Mouse (Mus musculus): Measurements from ENCODE around the gene Galr3. TPM values are rescaled to one million over a fixed set of nuclear protein-coding genes. Genes with fewer than 3 reads are reported as not detected.
"Not testable (repeated sequence)": the region's sequence is repeated elsewhere in the genome, so short reads cannot be mapped to it uniquely, and the experiment has no call there.

Gene Galr3
- polyA plus RNA-seq, 1 experiment from 2014 or later = not detected

DNA sequence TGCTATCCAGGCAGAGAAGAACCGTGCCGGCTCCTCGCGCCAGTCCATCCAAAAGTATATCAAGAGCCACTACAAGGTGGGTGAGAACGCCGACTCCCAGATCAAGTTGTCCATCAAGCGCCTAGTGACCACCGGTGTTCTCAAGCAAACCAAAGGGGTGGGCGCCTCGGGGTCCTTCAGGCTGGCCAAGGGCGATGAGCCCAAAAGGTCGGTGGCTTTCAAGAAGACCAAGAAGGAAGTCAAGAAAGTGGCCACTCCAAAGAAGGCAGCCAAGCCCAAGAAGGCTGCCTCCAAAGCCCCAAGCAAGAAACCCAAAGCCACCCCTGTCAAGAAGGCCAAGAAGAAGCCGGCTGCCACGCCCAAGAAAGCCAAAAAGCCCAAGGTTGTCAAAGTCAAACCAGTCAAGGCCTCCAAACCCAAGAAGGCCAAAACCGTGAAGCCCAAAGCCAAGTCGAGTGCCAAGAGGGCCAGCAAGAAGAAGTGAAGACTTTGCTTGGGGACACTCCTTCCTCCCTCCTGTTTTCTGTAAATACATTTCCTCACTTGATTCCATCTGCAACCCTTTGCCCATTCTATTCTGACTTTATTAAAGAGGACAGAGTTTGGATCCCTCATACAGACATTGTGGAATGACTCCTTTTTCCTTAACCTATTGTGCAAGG is 12.7 kb upstream of the Galr3 start:
- WGBS = 34% methylated on average over 16 of the region's 16 CpGs
- Histone ChIP-seq H3K4me3 (peak overlapping the region; percentile 85), H3K9me3 (replicated peaks) (no peaks in the 10 kb centered on the region), H3K36me3 (no peaks in the 10 kb centered on the region), H3K27me3 (ENCODE audit: low read depth, poor library complexity, severe bottlenecking) (peaks cover 34% of the 10 kb centered on the region), H3K4me1 (peaks cover 59% of the 10 kb centered on the region), H3K27ac (replicated peaks) (peak overlapping the region; percentile 100)
- no peak for DNase-seq (ENCODE audit: low spot score)

DNA sequence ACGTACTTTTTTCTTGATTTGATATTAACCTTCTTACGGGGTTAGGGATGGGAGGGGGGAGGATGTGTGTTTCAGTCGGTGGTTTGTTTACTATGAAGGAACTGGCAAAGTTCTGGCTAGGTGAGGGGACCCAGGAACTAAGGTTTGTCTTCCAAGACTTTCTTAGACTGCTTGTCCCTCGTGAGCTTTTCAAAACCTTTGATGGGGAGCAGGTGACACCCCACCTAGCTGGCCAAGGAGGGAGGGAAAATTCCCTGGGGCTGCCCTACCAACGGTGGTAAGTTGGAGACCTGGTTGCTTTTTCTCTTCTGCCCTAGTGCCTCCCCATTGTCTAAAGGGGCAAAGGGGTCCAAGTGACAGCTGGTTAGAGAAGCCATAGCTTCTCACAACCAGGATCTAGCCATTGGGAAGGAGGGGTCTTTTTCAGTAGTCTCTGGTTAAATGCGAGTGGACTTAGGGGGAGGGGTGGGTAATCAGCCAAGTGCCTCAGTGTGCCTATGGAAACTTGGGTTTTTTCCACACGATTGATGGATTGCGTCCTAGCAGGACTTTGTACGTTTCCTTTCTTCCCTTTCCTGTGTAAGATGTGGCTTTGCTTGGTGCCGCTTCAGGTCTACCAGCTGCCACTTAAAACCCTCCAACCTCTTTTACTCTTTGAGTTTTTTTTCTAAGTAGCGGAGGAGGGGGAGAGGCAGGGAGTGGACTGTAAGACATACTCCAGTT is 12.0 kb upstream of the Galr3 start:
- Histone ChIP-seq H3K27ac (replicated peaks) (peak overlapping the region; percentile 75), H3K4me3 (peak overlapping the region; percentile 85), H3K9me3 (replicated peaks) (no peaks in the 10 kb centered on the region), H3K27me3 (ENCODE audit: low read depth, poor library complexity, severe bottlenecking) (peaks cover 29% of the 10 kb centered on the region), H3K36me3 (no peaks in the 10 kb centered on the region), H3K4me1 (peaks cover 59% of the 10 kb centered on the region)
- DNase-seq (ENCODE audit: low spot score) = no peak
- WGBS = 17% methylated on average over 11 of the region's 11 CpGs

DNA sequence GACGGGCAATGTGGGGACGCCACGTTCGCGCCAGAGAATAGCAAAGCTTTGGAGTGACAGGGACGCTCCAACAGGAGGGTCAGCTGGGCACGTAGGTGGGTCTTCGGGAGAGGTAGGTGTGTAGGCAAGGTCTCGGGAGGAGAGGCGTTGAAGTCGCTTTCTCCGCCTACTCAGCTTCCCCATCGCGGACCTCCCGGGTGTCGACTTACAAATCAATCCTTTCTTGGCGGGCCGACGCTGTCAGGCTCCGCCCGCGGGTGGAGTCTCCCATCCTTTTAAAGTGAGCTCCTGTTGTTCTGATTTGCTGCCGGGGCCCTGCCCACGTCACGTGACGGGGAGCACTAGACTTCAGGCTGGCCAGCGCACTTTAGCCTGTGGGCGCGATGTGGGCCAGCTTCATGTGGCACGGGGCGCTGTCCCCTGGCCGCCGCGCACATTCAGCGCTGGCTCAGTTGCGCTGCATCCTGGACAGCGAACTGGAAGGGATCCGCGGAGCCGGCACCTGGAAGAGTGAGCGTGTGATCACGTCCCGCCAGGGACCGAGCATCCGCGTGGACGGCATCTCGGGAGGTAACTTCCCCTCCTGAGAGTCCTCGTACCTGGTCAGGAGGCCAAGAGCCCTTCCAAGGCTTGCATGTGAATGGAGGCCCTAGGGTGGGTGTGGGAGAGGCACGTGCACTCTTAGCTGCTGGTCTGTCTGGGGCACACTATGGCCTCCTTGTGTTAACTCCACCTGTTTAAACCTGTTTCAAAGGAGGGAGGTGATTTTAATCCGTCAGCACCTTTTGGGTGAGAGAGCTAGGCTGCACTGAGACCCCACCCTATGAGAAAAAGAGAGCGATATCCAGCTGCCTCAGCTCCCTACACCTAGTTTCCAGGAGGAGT is 10.9 kb upstream of the Galr3 start:
- H3K27ac ChIP-seq (replicated peaks) = peak overlapping the region; percentile 75
- H3K9me3 ChIP-seq (replicated peaks) = no peaks in the 10 kb centered on the region
- peaks cover 18% of the 10 kb centered on the region for H3K27me3 ChIP-seq (ENCODE audit: low read depth, poor library complexity, severe bottlenecking)
- H3K4me1 ChIP-seq = peaks cover 52% of the 10 kb centered on the region
- H3K36me3 ChIP-seq = peaks cover 6% of the 10 kb centered on the region
- under 1% methylated on average over 52 of the region's 52 CpGs for WGBS
- peak; percentile 94 for DNase-seq (ENCODE audit: low spot score)
- H3K4me3 ChIP-seq = peak overlapping the region; percentile 85

DNA sequence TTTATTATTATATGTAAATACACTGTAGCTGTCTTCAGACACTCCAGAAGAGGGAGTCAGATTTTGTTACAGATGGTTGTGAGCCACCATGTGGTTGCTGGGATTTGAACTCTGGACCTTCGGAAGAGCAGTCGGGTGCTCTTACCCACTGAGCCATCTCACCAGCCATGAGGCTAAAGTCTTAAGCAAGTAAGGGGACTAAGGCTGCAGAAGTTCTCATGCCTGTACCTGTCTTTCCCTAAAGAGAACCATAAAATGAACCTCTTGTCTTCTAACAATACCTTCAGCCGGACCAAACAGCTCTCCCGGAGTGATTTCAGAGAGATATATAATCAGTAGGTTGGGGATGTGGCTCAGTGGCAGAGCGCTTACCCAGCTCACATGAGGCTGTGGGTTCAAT is 9.8 kb upstream of the Galr3 start:
- 91% methylated on average over 5 of the region's 5 CpGs for WGBS
- H3K9me3 ChIP-seq (replicated peaks); H3K27me3 ChIP-seq (ENCODE audit: low read depth, poor library complexity, severe bottlenecking); H3K4me3 ChIP-seq; H3K27ac ChIP-seq (replicated peaks); DNase-seq (ENCODE audit: low spot score): not testable (repeated sequence)
- Histone ChIP-seq H3K36me3 (peaks cover 18% of the 10 kb centered on the region), H3K4me1 (peaks cover 42% of the 10 kb centered on the region)

DNA sequence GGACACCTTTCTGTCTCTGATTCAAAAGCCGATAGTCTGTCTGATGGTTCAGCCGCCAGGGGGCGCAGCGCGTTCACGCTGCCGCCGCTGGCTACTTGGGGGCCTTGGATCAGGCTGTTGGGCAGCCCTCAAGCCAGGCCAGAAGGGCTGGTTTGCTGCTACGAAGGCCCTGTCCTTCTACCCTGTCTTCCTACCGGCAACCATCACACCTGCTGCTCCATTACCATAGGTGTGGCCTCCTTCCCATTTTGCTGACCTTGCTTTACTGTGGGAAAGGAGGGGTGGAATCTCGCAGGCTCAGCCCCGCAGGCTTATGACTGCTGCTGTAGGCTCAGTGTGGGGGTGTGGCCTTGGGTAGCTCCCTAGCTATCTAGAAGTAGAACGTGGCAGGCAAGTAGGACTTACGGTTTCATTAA is 3.8 kb upstream of the Galr3 start:
- peaks cover 40% of the 10 kb centered on the region for H3K4me1 ChIP-seq
- H3K9me3 ChIP-seq (replicated peaks) = no peaks in the 10 kb centered on the region
- H3K27ac ChIP-seq (replicated peaks) = no peak overlapping the region
- H3K4me3 ChIP-seq = no peak overlapping the region
- peak; percentile 81 for DNase-seq (ENCODE audit: low spot score)
- peaks cover 24% of the 10 kb centered on the region for H3K36me3 ChIP-seq
- H3K27me3 ChIP-seq (ENCODE audit: low read depth, poor library complexity, severe bottlenecking) = peaks cover 48% of the 10 kb centered on the region
- 16% methylated on average over 14 of the region's 14 CpGs for WGBS

DNA sequence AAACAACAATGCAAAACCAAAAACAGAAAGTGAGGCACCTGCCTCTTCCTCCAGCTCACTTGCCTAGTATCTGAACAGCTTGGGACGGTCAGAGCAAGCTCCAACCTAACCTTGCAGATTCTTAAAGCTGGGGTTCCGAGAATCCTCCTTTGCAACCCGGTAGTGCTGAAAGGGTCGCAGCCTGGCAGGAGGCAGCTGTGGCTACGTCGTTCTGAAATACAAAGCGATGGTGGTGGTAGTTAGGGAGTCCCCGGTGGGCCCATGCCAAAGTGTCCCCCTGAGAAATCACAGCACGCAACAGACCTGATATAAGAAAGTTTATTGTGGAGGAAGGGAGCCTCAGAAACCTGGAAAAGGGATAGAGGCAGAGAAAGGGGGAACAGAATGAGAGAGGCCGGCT is 3.4 kb upstream of the Galr3 start:
- DNase-seq (ENCODE audit: low spot score) = no peak
- Histone ChIP-seq H3K9me3 (replicated peaks) (no peaks in the 10 kb centered on the region), H3K36me3 (peaks cover 24% of the 10 kb centered on the region), H3K27me3 (ENCODE audit: low read depth, poor library complexity, severe bottlenecking) (peaks cover 52% of the 10 kb centered on the region), H3K4me1 (peaks cover 44% of the 10 kb centered on the region), H3K27ac (replicated peaks) (no peak overlapping the region), H3K4me3 (no peak overlapping the region)
- 71% methylated on average over 10 of the region's 10 CpGs for WGBS

DNA sequence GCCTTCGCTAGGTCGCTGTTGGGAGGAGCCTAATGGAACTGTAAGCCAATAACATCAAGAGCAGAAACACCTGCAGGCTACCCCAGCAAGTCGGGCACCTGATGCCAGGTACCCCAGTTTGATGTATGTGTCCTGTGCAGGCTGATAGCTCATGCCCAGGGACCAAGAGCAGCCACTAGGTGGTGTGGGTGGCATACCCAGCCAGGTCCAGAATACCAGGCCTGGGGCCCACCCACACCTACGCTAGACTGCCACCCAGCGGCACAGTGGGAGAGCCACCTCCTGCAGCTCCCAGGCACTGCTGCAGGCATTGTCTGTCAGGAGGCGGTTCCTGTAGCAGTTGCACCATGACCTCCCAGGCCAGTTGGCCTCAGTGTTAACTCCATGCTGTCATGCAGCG is 2.8 kb upstream of the Galr3 start:
- peaks cover 48% of the 10 kb centered on the region for H3K4me1 ChIP-seq
- WGBS = 20% methylated on average over 7 of the region's 7 CpGs
- H3K27ac ChIP-seq (replicated peaks) = 0 out of 2 replicates have a peak overlapping the region, but pooled peaks have one; percentile 42
- H3K4me3 ChIP-seq = no peak overlapping the region
- H3K36me3 ChIP-seq = peaks cover 24% of the 10 kb centered on the region
- H3K27me3 ChIP-seq (ENCODE audit: low read depth, poor library complexity, severe bottlenecking) = peaks cover 57% of the 10 kb centered on the region
- DNase-seq (ENCODE audit: low spot score) = peak; percentile 69
- no peaks in the 10 kb centered on the region for H3K9me3 ChIP-seq (replicated peaks)

DNA sequence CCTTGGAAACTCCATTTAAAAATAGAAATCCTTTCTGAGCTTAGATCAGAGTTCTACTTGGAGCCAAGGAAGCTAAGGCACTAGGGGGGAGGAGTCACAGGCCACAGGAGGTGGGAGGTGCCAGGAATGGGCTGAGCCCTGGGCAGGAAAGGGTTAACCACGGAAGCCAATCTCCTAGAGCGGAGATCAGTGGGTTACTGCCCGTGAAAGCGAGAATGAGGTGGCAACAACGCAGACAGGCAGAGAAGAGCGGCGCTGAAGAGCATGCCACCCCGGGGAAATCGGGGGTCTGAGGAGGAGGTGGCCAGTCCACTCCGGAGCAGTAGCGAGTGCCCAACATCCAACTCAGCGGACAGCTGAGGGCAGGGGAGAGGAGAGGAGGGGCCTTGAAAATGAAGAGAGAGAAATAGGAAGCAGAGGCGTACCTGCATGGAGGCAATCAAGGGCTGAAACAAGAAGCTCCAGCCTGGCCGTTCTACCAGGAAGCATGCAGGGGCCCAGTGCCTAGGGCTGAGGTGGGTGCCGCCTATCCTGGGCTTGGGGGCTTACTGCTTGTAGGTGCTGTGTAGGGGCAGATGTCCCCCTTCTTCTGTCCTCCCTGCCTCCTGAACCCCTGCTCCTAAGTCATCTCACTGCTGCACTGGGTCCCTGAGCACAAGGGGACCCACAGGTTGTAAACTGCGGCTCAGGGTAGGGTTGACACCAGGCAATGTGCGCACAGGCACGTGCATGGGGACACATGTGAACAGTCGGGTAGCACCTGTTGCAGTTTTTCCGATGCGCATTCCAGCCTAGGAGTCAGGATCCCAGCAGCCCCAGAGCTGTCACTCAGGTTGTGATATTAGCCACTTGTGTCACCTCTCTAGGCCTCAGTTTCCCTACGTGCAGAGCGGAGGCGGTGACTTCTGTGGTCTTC is 926 bp upstream of the Galr3 start:
- H3K27me3 ChIP-seq (ENCODE audit: low read depth, poor library complexity, severe bottlenecking) = peaks cover 75% of the 10 kb centered on the region
- H3K27ac ChIP-seq (replicated peaks) = no peak overlapping the region; the same call in 1 of the 2 replicates
- peaks cover 56% of the 10 kb centered on the region for H3K4me1 ChIP-seq
- no peaks in the 10 kb centered on the region for H3K9me3 ChIP-seq (replicated peaks)
- peak overlapping the region; percentile 41 for H3K4me3 ChIP-seq
- 24% methylated on average over 24 of the region's 24 CpGs for WGBS
- peaks cover 18% of the 10 kb centered on the region for H3K36me3 ChIP-seq
- no peak for DNase-seq (ENCODE audit: low spot score)

DNA sequence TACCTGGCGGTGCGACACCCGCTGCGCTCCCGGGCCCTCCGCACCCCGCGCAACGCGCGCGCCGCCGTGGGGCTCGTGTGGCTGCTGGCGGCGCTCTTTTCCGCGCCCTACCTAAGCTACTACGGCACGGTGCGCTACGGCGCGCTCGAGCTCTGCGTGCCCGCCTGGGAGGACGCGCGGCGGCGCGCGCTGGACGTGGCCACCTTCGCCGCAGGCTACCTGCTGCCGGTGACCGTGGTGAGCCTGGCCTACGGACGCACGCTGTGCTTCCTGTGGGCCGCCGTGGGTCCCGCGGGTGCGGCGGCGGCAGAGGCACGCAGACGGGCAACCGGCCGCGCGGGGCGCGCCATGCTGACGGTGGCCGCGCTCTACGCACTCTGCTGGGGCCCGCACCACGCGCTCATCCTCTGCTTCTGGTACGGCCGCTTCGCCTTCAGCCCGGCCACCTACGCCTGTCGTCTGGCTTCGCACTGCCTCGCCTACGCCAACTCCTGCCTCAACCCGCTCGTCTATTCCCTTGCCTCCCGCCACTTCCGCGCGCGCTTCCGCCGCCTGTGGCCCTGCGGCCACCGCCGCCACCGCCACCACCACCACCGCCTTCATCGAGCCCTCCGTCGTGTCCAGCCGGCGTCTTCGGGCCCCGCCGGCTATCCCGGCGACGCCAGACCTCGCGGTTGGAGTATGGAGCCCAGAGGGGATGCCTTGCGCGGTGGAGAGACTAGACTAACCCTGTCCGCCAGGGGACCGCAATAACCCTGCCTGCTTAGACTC is 1.2 kb downstream of the Galr3 start:
- peaks cover 55% of the 10 kb centered on the region for H3K4me1 ChIP-seq
- H3K36me3 ChIP-seq = no peaks in the 10 kb centered on the region
- 1% methylated on average over 105 of the region's 105 CpGs for WGBS
- peak; percentile 55 for DNase-seq (ENCODE audit: low spot score)
- H3K4me3 ChIP-seq = peak overlapping the region; percentile 58
- peak overlapping the region; percentile 64 for H3K27ac ChIP-seq (replicated peaks)
- no peaks in the 10 kb centered on the region for H3K9me3 ChIP-seq (replicated peaks)
- H3K27me3 ChIP-seq (ENCODE audit: low read depth, poor library complexity, severe bottlenecking) = peaks cover 79% of the 10 kb centered on the region

DNA sequence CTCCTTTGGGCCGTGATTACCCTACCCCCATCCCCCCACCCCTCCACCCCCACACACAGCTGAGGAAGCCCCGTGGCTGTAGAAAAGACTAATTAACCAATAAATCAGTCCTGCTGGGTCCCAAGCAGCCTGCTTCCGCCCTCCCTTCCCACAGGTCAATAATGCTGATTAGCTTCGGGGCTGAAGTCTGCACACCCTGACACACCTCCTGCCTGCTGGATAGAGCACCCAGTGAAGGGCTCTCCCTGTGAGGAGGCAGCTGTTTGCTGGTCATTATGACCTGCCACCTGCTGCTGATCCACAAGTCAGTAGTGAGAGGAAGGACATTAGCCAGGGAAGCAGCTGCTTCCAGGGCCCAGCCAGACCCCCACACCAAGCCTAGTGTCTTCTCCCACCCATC is 3.2 kb downstream of the Galr3 start:
- Histone ChIP-seq H3K27me3 (ENCODE audit: low read depth, poor library complexity, severe bottlenecking) (peaks cover 65% of the 10 kb centered on the region), H3K4me1 (peaks cover 40% of the 10 kb centered on the region), H3K9me3 (replicated peaks) (no peaks in the 10 kb centered on the region), H3K27ac (replicated peaks) (no peak overlapping the region), H3K36me3 (no peaks in the 10 kb centered on the region), H3K4me3 (peak overlapping the region; percentile 2; the same call in 1 of the 2 replicates)
- WGBS = 24% methylated on average over 4 of the region's 4 CpGs
- DNase-seq (ENCODE audit: low spot score) = peak; percentile 40

DNA sequence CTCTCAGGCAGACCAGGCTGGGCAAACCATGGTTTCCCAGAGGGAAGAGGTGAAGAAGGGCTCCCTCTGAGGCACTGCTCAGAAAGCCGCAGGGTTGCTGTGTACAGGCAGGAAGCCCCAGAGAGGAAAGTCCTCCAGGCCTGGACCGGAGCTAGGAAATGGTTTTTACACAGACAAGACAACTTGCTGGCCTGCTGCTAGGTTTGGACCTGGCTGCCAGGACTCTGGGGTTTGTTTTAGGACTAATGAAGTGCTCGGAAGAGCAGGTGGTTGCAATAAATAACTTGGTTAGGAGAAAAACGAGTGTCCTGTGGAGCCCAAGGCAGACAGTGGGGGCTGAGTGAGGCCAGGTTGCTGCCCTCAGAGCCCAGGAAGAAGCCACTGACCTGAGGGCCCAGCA is 6.5 kb downstream of the Galr3 start:
- peaks cover 25% of the 10 kb centered on the region for H3K4me1 ChIP-seq
- DNase-seq (ENCODE audit: low spot score) = no peak
- no peaks in the 10 kb centered on the region for H3K9me3 ChIP-seq (replicated peaks)
- peaks cover 19% of the 10 kb centered on the region for H3K36me3 ChIP-seq
- H3K27ac ChIP-seq (replicated peaks) = no peak overlapping the region
- 72% methylated on average over 4 of the region's 4 CpGs for WGBS
- H3K4me3 ChIP-seq = no peak overlapping the region
- H3K27me3 ChIP-seq (ENCODE audit: low read depth, poor library complexity, severe bottlenecking) = peaks cover 31% of the 10 kb centered on the region
